Mouse (Mus musculus) heart, adult 2 months (tissue): ENCODE results near the gene Ctsw.
A peak's percentile ranks its signal among the peaks of the same experiment; 100 is the strongest.

Source experiments
- CTCF ChIP-seq: fragments of 200-600 bp; IDR thresholded peaks from 2 replicates; pipeline ENCODE4 v1.8.1; 2022; ENCODE audit warnings: antibody characterized with exemption, mild to moderate bottlenecking, moderate library complexity
- EP300 ChIP-seq: fragments of 200-500 bp; IDR thresholded peaks from 2 replicates; pipeline ENCODE4 v1.6.1; 2011; ENCODE audit warnings: low read depth, low read length, control low read depth; ENCODE audit not compliant: insufficient read depth
- POLR2A ChIP-seq: fragments of 200-500 bp; IDR thresholded peaks from 2 replicates; pipeline ENCODE4 v1.6.1; 2011; ENCODE audit warnings: mild to moderate bottlenecking, low read depth, low read length, control low read depth; ENCODE audit not compliant: insufficient read depth

DNA sequence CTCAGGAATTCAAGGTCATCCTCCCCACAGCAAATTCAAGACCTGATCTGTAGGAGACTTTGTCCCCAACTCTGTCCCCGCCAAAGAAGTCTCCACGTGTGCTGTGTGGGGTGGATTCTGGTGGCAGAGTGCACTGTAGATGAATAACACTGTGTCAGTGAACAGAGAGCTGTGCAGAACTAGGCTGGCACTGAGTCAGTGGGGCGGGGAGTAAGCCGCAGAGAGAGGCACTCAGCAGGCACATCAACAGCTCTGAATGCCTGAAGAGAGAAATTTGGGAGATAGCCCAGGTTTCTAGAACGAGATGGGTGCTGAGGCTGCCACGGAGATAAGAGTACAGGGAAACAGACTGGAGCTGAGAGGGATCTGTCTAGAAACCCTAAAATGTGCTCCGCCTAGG lies 9.3 kb downstream of the Ctsw start:
- no peak for TF ChIP-seq POLR2A
- TF ChIP-seq CTCF, result no peak
- TF ChIP-seq EP300, result 0 out of 2 replicates have a peak, but pooled peaks have one; percentile 34
